Mouse (Mus musculus) hindbrain, embryonic 15.5 days (tissue): ENCODE measurements around the gene Plppr1. TPM values are rescaled to one million over a fixed set of nuclear protein-coding genes. Genes with fewer than 3 reads are reported as not detected.

Experiments used
- ATAC-seq: fragments of 200-750 bp; cut with Nextera tagmentation; 2 replicates; pipeline ENCODE4 v1.8.0; 2017; ENCODE audit warnings: low read depth, moderate number of reproducible peaks, moderate TSS enrichment; ENCODE audit not compliant: low FRiP score
- H3K27ac ChIP-seq: fragments of 300-500 bp; sonication (generic); replicated peaks from 2 replicates; pipeline ENCODE4 v1.5.1; 2015; ENCODE audit warnings: mild to moderate bottlenecking, inconsistent platforms
- H3K27me3 ChIP-seq: fragments of 300-500 bp; sonication (generic); 2 replicates; pipeline ENCODE4 v1.6.1; 2015; ENCODE audit warnings: control low read depth, inconsistent platforms
- H3K36me3 ChIP-seq: fragments of 300-500 bp; sonication (generic); 2 replicates; pipeline ENCODE4 v1.6.1; 2015; ENCODE audit warnings: control low read depth, inconsistent platforms
- H3K4me1 ChIP-seq: fragments of 300-500 bp; sonication (generic); replicated peaks from 2 replicates; pipeline ENCODE4 v1.6.1; 2015; ENCODE audit warnings: control low read depth, inconsistent platforms
- H3K4me2 ChIP-seq: fragments of 300-500 bp; sonication (generic); 2 replicates; pipeline ENCODE4 v1.6.1; 2015; ENCODE audit warnings: moderate library complexity, mild to moderate bottlenecking, inconsistent platforms
- H3K4me3 ChIP-seq: fragments of 300-500 bp; sonication (generic); 2 replicates; pipeline ENCODE4 v1.5.1; 2015; ENCODE audit warnings: mild to moderate bottlenecking, inconsistent platforms
- H3K9ac ChIP-seq: fragments of 300-500 bp; sonication (generic); 2 replicates; pipeline ENCODE4 v1.6.1; 2015; ENCODE audit warnings: inconsistent platforms
- H3K9me3 ChIP-seq: fragments of 300-500 bp; sonication (generic); 2 replicates; pipeline ENCODE4 v1.6.1; 2016; ENCODE audit warnings: control low read depth, inconsistent platforms
- WGBS: fragments of 180-500 bp; shearing (Covaris S2); methylation state at CpG from one replicate; pipeline ENCODE4 v1.1.7; 2015; 5-methylcytosine and 5-hydroxymethylcytosine counted together
- polyA plus RNA-seq: library from polyadenylated mRNA; unstranded; fragments of >200 nt; fragmentation: Nextera tagmentation; extraction: Ambion mirVana; gene quantifications from 2 replicates; pipeline ENCODE4 v1.2.1, GENCODE M21; 2015

Gene Plppr1
- polyA plus RNA-seq, 1 experiment from 2014 or later, result 69.8 TPM

- WGBS, result 62% methylated on average over 3 of the region's 3 CpGs
- peak; percentile 42; the same call in 1 of the 2 replicates for ATAC-seq
- no peaks in the 10 kb centered on the region for H3K36me3 ChIP-seq
- no peak overlapping the region for H3K4me2 ChIP-seq
- no peak overlapping the region for H3K4me3 ChIP-seq
- H3K27me3 ChIP-seq, result no peaks in the 10 kb centered on the region
- H3K27ac ChIP-seq, result no peak overlapping the region
- H3K4me1 ChIP-seq, result peaks cover 10% of the 10 kb centered on the region
- H3K9me3 ChIP-seq, result no peaks in the 10 kb centered on the region
- no peak overlapping the region for H3K9ac ChIP-seq
These were observed 131.0 kb downstream of the Plppr1 start for GRCm38 (mm10) chr4:49189991-49190526.

GRCm38 (mm10) chr4:49197125-49197747 is 138.2 kb downstream of the Plppr1 start:
- H3K36me3 ChIP-seq, result no peaks in the 10 kb centered on the region
- no peaks in the 10 kb centered on the region for H3K27me3 ChIP-seq
- H3K4me1 ChIP-seq, result 0 out of 2 replicates have a peak, but pooled peaks cover 10% of the 10 kb centered on the region
- H3K27ac ChIP-seq, result no peak overlapping the region
- no peak overlapping the region for H3K9ac ChIP-seq
- no peak overlapping the region for H3K4me3 ChIP-seq
- no peak overlapping the region for H3K4me2 ChIP-seq
- H3K9me3 ChIP-seq, result no peaks in the 10 kb centered on the region
- WGBS, result 78% methylated on average over 8 of the region's 8 CpGs
- no peak for ATAC-seq

- Histone ChIP-seq H3K27me3 (no peaks in the 10 kb centered on the region), H3K4me2 (no peak overlapping the region), H3K4me3 (no peak overlapping the region), H3K9ac (no peak overlapping the region), H3K9me3 (no peaks in the 10 kb centered on the region), H3K27ac (no peak overlapping the region), H3K4me1 (peaks cover 11% of the 10 kb centered on the region), H3K36me3 (no peaks in the 10 kb centered on the region)
- 97% methylated on average over 1 of the region's 1 CpGs for WGBS
- no peak for ATAC-seq
These were observed 151.4 kb downstream of the Plppr1 start for GRCm38 (mm10) chr4:49210457-49210856.

- Histone ChIP-seq H3K4me2 (no peak overlapping the region), H3K9me3 (no peaks in the 10 kb centered on the region), H3K9ac (no peak overlapping the region), H3K4me3 (no peak overlapping the region), H3K27me3 (no peaks in the 10 kb centered on the region), H3K36me3 (no peaks in the 10 kb centered on the region), H3K4me1 (peaks cover 11% of the 10 kb centered on the region), H3K27ac (no peak overlapping the region)
- 62% methylated on average over 5 of the region's 5 CpGs for WGBS
- no peak for ATAC-seq
These were observed 152.5 kb downstream of the Plppr1 start for GRCm38 (mm10) chr4:49211582-49211981.

DNA sequence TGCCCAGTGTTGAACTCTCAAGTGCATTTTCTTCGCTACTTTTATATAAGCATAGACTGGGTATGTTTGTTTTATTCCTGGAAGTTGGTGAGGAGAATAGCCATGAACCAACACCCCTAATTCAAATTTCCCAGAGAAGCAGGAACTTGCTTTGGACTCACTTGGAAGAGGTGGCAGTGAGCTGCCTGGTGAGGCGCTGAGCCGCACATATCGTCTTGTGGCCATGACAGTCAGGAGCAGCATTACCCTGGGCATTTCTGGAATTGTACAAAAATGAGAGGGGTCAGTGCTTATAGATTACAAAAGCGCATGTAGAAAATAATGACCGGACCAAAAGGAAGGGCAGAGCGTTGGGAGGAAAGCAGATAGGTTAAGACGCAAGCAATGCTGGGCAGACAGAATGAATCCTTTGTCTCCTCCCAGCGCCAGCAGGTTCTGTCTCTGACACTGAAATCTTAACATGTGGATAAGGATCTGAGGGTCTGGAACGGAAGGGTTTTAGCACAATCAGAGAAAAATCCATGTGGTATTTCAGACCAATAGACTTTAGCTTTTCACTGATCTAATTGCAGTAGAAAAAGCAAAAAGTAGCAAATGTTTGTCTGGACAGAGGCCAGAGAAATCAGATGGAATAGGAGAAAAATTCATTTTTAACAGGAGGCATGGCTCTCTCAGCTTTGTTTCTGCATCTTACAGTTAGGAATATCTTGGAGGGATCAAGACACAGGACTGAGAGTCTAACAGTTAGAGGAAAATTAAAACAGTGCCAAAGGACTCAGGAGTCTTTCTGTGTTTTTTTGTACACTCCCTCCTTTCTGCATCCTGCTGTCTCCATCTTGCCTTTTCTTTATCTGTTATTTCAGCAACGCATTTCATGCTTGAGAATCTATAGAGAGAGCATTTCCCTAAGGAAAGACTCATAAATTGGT is 153.8 kb downstream of the Plppr1 start:
- Histone ChIP-seq H3K4me3 (no peak overlapping the region), H3K4me2 (no peak overlapping the region), H3K27me3 (no peaks in the 10 kb centered on the region), H3K4me1 (peaks cover 11% of the 10 kb centered on the region), H3K9me3 (no peaks in the 10 kb centered on the region), H3K9ac (no peak overlapping the region), H3K36me3 (no peaks in the 10 kb centered on the region), H3K27ac (peak overlapping the region; percentile 21; the same call in 1 of the 2 replicates)
- 0 out of 2 replicates have a peak, but pooled peaks have one; percentile 8 for ATAC-seq
- 71% methylated on average over 11 of the region's 11 CpGs for WGBS

GRCm38 (mm10) chr4:49214341-49214740 is 155.3 kb downstream of the Plppr1 start:
- Histone ChIP-seq H3K36me3 (no peaks in the 10 kb centered on the region), H3K27ac (no peak overlapping the region), H3K9ac (no peak overlapping the region), H3K9me3 (no peaks in the 10 kb centered on the region), H3K4me2 (no peak overlapping the region), H3K4me3 (no peak overlapping the region), H3K4me1 (peaks cover 11% of the 10 kb centered on the region), H3K27me3 (no peaks in the 10 kb centered on the region)
- no peak for ATAC-seq
- 49% methylated on average over 3 of the region's 3 CpGs for WGBS

- ATAC-seq, result no peak
- Histone ChIP-seq H3K27me3 (no peaks in the 10 kb centered on the region), H3K4me1 (no peaks in the 10 kb centered on the region), H3K36me3 (no peaks in the 10 kb centered on the region), H3K27ac (no peak overlapping the region), H3K4me2 (no peak overlapping the region), H3K9me3 (no peaks in the 10 kb centered on the region), H3K9ac (no peak overlapping the region), H3K4me3 (no peak overlapping the region)
- WGBS, result 71% methylated on average over 6 of the region's 6 CpGs
These were observed 164.4 kb downstream of the Plppr1 start for GRCm38 (mm10) chr4:49223501-49223900.

GRCm38 (mm10) chr4:49225021-49225420 is 165.9 kb downstream of the Plppr1 start:
- WGBS, result 53% methylated on average over 1 of the region's 1 CpGs
- H3K4me1 ChIP-seq, result no peaks in the 10 kb centered on the region
- H3K27ac ChIP-seq, result no peak overlapping the region
- no peaks in the 10 kb centered on the region for H3K36me3 ChIP-seq
- H3K9me3 ChIP-seq, result no peaks in the 10 kb centered on the region
- H3K4me3 ChIP-seq, result no peak overlapping the region
- H3K4me2 ChIP-seq, result no peak overlapping the region
- no peak overlapping the region for H3K9ac ChIP-seq
- no peak for ATAC-seq
- H3K27me3 ChIP-seq, result no peaks in the 10 kb centered on the region

DNA sequence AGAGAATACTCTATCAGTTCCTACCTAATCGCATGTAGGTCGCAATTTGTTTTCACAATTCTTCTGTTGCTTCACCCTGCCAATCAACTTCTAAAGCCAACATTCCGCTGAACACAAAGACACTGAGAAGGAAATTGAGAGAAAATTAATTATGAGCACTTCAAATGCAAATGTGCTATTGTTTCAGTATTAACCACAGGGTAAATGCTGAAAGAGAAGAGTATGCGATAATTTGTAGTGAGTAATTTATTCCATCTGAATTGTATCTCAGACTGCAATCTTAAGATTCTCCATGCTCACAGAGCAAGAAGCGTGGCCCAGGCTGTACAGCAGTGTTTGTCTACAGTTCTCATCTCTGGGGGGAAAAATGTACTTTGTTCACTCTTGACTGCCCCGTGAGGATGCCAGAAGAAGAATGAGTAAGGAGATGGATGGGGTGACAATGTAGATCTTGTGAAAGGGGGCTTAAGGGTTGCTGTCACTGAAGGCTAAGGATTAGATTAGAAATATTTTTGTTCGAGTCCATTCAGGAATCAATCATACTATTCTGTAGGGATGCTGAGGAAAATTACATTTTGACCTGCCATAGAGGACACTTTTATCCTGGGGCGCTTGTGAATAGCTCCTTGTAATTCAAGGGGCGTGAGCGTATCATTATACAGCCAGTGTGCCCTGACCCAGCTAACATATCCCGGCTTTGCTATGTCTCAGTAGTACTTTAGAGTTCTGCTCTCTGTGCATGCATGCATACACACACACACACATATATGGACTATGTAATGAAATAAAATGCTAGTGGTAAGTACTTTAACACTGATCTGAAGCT is 173.3 kb downstream of the Plppr1 start:
- Histone ChIP-seq H3K4me1 (peaks cover 13% of the 10 kb centered on the region), H3K4me3 (no peak overlapping the region), H3K27me3 (no peaks in the 10 kb centered on the region), H3K9me3 (no peaks in the 10 kb centered on the region), H3K4me2 (no peak overlapping the region), H3K9ac (no peak overlapping the region), H3K27ac (no peak overlapping the region), H3K36me3 (no peaks in the 10 kb centered on the region)
- 23% methylated on average over 11 of the region's 11 CpGs for WGBS
- peak; percentile 67 for ATAC-seq

DNA sequence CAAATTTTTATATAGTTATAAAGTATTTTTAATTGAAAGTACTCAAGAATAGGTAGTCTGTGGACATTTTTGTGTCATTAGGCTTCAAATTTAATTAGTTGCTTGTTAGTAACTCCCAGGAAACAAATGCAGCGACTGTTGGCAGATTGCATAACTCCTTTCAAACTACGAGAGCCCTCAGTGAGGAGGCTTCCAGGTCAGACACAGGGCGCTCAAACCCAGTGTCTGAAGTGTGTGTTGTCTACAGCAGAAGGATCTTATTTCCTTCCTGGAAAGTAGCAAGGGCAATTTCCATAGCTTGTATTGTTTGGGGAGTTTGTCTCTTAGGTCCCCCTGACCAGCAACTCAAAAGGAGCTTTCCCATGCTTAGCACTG is 173.9 kb downstream of the Plppr1 start:
- Histone ChIP-seq H3K9ac (no peak overlapping the region), H3K4me1 (peaks cover 13% of the 10 kb centered on the region), H3K4me3 (no peak overlapping the region), H3K27ac (no peak overlapping the region), H3K4me2 (no peak overlapping the region), H3K36me3 (no peaks in the 10 kb centered on the region), H3K27me3 (no peaks in the 10 kb centered on the region), H3K9me3 (no peaks in the 10 kb centered on the region)
- no peak for ATAC-seq
- 40% methylated on average over 3 of the region's 3 CpGs for WGBS

DNA sequence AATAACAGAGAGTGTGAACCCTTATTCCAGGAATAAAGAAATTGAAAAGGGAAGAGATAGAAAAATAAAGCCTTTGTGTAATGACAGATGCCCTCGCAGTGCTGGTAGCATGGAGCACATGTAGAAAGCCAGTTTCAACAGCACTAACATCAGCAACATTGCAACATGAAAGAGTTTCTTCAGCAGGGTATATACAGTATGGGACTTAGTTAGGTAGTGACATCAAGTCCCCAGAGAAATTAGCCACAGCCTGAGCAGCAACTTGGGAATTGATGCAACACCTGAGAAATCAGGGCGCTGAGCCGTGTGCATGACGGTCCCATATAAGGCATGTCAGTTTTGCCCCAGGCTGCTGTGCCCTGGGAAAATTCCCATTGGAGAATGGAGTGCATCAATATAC is 179.0 kb downstream of the Plppr1 start:
- no peak overlapping the region for H3K4me3 ChIP-seq
- no peaks in the 10 kb centered on the region for H3K27me3 ChIP-seq
- no peak overlapping the region for H3K9ac ChIP-seq
- no peak overlapping the region for H3K4me2 ChIP-seq
- no peak for ATAC-seq
- WGBS, result 85% methylated on average over 4 of the region's 4 CpGs
- H3K4me1 ChIP-seq, result peaks cover under 1% of the 10 kb centered on the region; the same call in 1 of the 2 replicates
- no peaks in the 10 kb centered on the region for H3K9me3 ChIP-seq
- H3K27ac ChIP-seq, result no peak overlapping the region
- H3K36me3 ChIP-seq, result no peaks in the 10 kb centered on the region
